Mouse (Mus musculus) embryonic facial prominence, embryonic 10.5 days (tissue): Measurements from ENCODE around the gene Trim37. TPM values are rescaled to one million over a fixed set of nuclear protein-coding genes. Genes with fewer than 3 reads are reported as not detected.
A peak's percentile ranks its signal among the peaks of the same experiment; 100 is the strongest.
"Not testable (repeated sequence)": the region's sequence is repeated elsewhere in the genome, so short reads cannot be mapped to it uniquely, and the experiment has no call there.

Source experiments
- DNase-seq: peaks from one replicate; pipeline ENCODE4 v3.0.0-alpha.2; 2017; ENCODE audit warnings: low spot score
- H3K27ac ChIP-seq: fragments of 300-500 bp; sonication (generic); replicated peaks from 2 replicates; pipeline ENCODE4 v1.5.1; 2016; ENCODE audit warnings: mild to moderate bottlenecking
- H3K27me3 ChIP-seq: fragments of 300-500 bp; sonication (generic); replicated peaks from 2 replicates; pipeline ENCODE4 v1.6.1; 2016; ENCODE audit warnings: low read depth, mild to moderate bottlenecking; ENCODE audit not compliant: poor library complexity, severe bottlenecking
- H3K36me3 ChIP-seq: fragments of 300-500 bp; sonication (generic); replicated peaks from 2 replicates; pipeline ENCODE4 v1.6.1; 2016; ENCODE audit warnings: mild to moderate bottlenecking, moderate library complexity
- H3K4me1 ChIP-seq: fragments of 300-500 bp; sonication (generic); 2 replicates; pipeline ENCODE4 v1.6.1; 2016
- H3K4me3 ChIP-seq: fragments of 300-500 bp; sonication (generic); 2 replicates; pipeline ENCODE4 v1.5.1; 2016; ENCODE audit warnings: mild to moderate bottlenecking, moderate library complexity
- H3K9me3 ChIP-seq: fragments of 300-500 bp; sonication (generic); 2 replicates; pipeline ENCODE4 v1.6.1; 2016; ENCODE audit warnings: mild to moderate bottlenecking
- WGBS: fragments of 180-500 bp; shearing (Covaris S2); methylation state at CpG from one replicate; pipeline ENCODE4 v1.1.7; 2016; 5-methylcytosine and 5-hydroxymethylcytosine counted together
- microRNA counts: library from miRNA; unstranded; fragments of <30 nt; microRNA quantifications from one replicate; lab custom pipeline; 2017
- microRNA-seq: library from miRNA; unstranded; fragments of <30 nt; microRNA quantifications from one replicate; pipeline ENCODE4, GENCODE M21; 2017
- polyA plus RNA-seq: library from polyadenylated mRNA; unstranded; fragments of >200 nt; fragmentation: Nextera tagmentation; extraction: Ambion mirVana; gene quantifications from 2 replicates; pipeline ENCODE4 v1.2.1, GENCODE M21; 2016

Gene Trim37
- polyA plus RNA-seq, 1 experiment from 2014 or later: 49.1 TPM

- Histone ChIP-seq H3K9me3 (no peaks in the 10 kb centered on the region), H3K36me3 (no peaks in the 10 kb centered on the region), H3K27ac (no peak overlapping the region), H3K27me3 (no peaks in the 10 kb centered on the region), H3K4me3 (no peak overlapping the region), H3K4me1 (peaks cover 19% of the 10 kb centered on the region)
- 86% methylated on average over 10 of the region's 10 CpGs for WGBS
- DNase-seq: no peak
Measured at GRCm38 (mm10) chr11:87259792-87260191, 132.9 kb downstream of the Trim37 start.

DNA sequence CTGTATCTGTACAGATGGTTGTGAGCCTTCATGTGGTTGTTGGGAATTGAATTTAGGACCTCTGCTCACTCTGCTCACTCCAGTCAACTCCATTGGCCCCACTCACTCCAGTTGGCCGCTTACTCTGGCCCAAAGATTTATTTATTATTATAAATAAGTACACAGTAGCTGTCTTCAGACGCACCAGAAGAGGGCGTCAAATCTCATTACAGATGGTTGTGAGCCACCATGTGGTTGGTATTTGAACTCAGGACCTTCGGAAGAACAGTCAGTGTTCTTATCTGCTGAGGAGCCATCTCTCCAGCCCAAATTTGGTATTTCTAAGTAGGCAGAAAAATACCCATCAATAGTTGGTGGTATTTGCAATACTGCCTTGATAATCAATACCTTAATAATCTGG, 134.8 kb downstream of the Trim37 start:
- H3K27ac ChIP-seq: not testable (repeated sequence)
- WGBS: 81% methylated on average over 4 of the region's 4 CpGs

DNA sequence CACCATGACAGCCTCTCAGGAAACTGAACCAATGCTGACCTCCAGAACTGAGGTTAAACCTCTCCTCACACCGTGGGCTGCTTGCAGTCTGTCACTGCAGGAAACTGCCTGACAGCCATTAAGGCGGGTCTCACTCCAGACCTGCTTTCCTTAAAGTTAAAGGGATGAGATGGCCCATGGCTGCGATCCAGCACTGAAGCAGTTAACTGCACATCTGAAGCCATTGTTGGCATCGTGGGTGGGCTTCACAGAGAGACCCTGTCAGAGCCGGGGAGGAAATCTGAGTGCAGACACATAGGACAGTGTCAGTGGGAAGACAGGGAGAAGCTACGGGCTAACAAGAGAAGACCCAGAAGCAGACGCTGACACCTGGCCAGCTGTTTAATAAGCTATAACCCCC, 137.1 kb downstream of the Trim37 start:
- Histone ChIP-seq H3K27ac (no peak overlapping the region), H3K36me3 (no peaks in the 10 kb centered on the region), H3K4me3 (no peak overlapping the region), H3K4me1 (peaks cover 19% of the 10 kb centered on the region), H3K27me3 (no peaks in the 10 kb centered on the region), H3K9me3 (no peaks in the 10 kb centered on the region)
- WGBS: 23% methylated on average over 7 of the region's 7 CpGs
- DNase-seq: peak; percentile 53

More for the DNA sequence above, 134.8 kb downstream of the Trim37 start:
- H3K9me3 ChIP-seq, DNase-seq, H3K27me3 ChIP-seq, H3K4me3 ChIP-seq, H3K36me3 ChIP-seq: not testable (repeated sequence)
- H3K4me1 ChIP-seq: peaks cover 19% of the 10 kb centered on the region

GRCm38 (mm10) chr11:87266246-87266645, 139.4 kb downstream of the Trim37 start:
- no peak for DNase-seq
- no peak overlapping the region for H3K4me3 ChIP-seq
- WGBS: 69% methylated on average over 4 of the region's 4 CpGs
- H3K4me1 ChIP-seq: peaks cover 27% of the 10 kb centered on the region
- no peaks in the 10 kb centered on the region for H3K36me3 ChIP-seq
- H3K9me3 ChIP-seq: no peaks in the 10 kb centered on the region
- no peak overlapping the region for H3K27ac ChIP-seq
- no peaks in the 10 kb centered on the region for H3K27me3 ChIP-seq

DNA sequence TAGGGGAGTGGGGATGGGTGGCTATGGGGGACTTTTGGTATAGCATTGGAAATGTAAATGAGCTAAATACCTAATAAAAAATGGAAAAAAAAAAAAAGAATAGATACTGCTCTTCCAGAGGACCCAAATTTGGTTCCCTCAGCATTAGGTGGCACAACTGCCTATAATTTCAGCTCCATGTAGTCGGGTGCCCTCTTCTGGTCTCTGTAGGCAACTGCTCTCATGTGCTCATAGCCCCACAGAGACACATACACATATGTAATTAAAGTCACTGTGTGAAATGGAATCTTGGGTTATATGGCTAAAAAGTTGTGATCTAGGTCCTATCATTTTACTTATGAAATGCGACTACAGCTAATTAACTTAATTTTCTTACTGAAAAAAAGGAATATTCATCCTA, 141.9 kb downstream of the Trim37 start:
- no peak for DNase-seq
- Histone ChIP-seq H3K4me1 (peaks cover 16% of the 10 kb centered on the region), H3K27me3 (no peaks in the 10 kb centered on the region), H3K4me3 (no peak overlapping the region), H3K36me3 (no peaks in the 10 kb centered on the region), H3K9me3 (no peaks in the 10 kb centered on the region), H3K27ac (no peak overlapping the region)
- 83% methylated on average over 2 of the region's 2 CpGs for WGBS

MicroRNAs encoded within 50 kb of the gene (microRNA counts, 519-probe panel; counts per million panel counts)
- microRNA mmu-miR-301a (lab: Ali Mortazavi, UCI): 6,428 counts per million, percentile 96 among the panel's probes with 10 or more counts

Small RNA genes within 50 kb of the gene (microRNA-seq; reads per million reads assigned to microRNA genes)
- 1,591 reads per million, percentile 78 among the genes with 10 or more reads in this experiment for gene Mir301

Other genes starting within 250 kb of the Trim37 start
- 4.2 and 5.4 TPM in 2 replicates for gene Ypel2, start 133.4 kb upstream of the Trim37 start, polyA plus RNA-seq
- 33.7 and 37.3 TPM in 2 replicates for gene Gdpd1, start 53.0 kb upstream of the Trim37 start, polyA plus RNA-seq
- gene Smg8, start 40.3 kb upstream of the Trim37 start, polyA plus RNA-seq: 28.3 and 33.0 TPM in 2 replicates
- 17.5 and 17.9 TPM in 2 replicates for gene Prr11, start 18.4 kb upstream of the Trim37 start, polyA plus RNA-seq
- gene Ska2, start 17.8 kb upstream of the Trim37 start, polyA plus RNA-seq: 105 and 111 TPM in 2 replicates
- gene Ppm1e, start 231.9 kb downstream of the Trim37 start, polyA plus RNA-seq: 2.9 and 3.2 TPM in 2 replicates